Mouse (Mus musculus): Measurements from ENCODE around the gene Cluh.

The Cluh gene

GRCm38 (mm10) chr11:74674713-74675112, 25.4 kb downstream of the Cluh start:
- no peak for DNase-seq (ENCODE audit: low spot score)

- DNase-seq (ENCODE audit: low spot score): no peak
Measured at GRCm38 (mm10) chr11:74675156-74675555, 25.9 kb downstream of the Cluh start.

- no peak for DNase-seq (ENCODE audit: low spot score)
Measured at GRCm38 (mm10) chr11:74692151-74692550, 42.9 kb downstream of the Cluh start.

- DNase-seq (ENCODE audit: low spot score): no peak
Measured at GRCm38 (mm10) chr11:74699505-74699904, 50.2 kb downstream of the Cluh start.

GRCm38 (mm10) chr11:74704068-74704467, 54.8 kb downstream of the Cluh start:
- DNase-seq (ENCODE audit: low spot score): no peak

GRCm38 (mm10) chr11:74708781-74709180, 59.5 kb downstream of the Cluh start:
- DNase-seq (ENCODE audit: low spot score): no peak

- no peak for DNase-seq (ENCODE audit: low spot score)
Measured at GRCm38 (mm10) chr11:74710671-74711070, 61.4 kb downstream of the Cluh start.

GRCm38 (mm10) chr11:74715971-74716525, 66.8 kb downstream of the Cluh start:
- no peak for DNase-seq (ENCODE audit: low spot score)

All from MN1 (cell line).